Mouse (Mus musculus) T-helper 17 cell (primary cell): ENCODE data around the gene Usp54.

Experiments used
- in situ Hi-C, 2 experiments: fragments of 300-600 bp; cut with MboI, MseI; formaldehyde crosslinking; loops; 1 replicate in 1 of 2; 2 replicates in 1 of 2; pipeline ENCODE4 v1.15.1; 2025; ENCODE audit warnings: high pct_unique_total_duplicates in 2 of 2

The Usp54 gene

DNA sequence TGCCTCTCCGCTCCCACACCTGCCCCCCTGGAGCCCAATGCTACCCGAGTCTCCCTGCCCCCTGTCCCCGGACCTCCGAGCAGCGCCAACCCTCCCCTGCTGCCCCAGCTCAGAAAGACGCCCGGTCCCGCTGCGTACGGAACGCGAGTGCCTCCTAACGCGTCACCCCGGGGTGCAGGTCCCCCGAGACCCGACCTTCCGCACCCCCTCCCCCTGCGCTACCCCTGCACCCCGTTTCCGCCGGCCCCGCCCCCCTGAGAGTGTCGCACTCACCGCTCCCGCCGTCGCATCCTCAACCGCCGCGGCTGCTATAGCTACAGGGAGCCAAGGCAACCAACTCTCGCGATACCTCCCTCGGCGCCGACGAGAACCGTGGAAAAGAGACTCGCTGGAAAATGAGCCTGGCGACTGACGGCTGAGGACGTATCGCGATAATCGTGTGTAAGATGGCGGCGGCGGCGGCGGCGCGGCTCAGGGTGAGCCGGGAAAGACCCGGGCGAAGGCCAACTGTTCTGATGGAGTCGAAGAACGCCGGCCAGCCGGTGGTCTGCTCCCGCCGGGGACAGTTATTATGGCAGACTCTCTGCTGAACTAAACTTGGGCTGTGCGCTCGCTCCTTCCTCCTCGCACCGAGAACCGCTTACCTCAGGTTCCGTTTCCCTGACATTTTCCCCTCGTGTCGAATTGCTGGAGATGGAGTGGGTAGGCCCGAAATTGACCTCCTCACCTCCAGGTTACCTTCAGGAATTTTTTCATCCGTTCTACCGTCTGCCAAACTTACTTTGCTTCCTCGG, at the start of gene Usp54:
Usp54 (minus strand) TSS at position 420 of the 794 bp plus-strand sequence.
- in situ Hi-C loops: no loop called here

- in situ Hi-C loops: no loop called here
These were observed 48.1 kb upstream of the Usp54 start for GRCm38 (mm10) chr14:20689009-20689408.

DNA sequence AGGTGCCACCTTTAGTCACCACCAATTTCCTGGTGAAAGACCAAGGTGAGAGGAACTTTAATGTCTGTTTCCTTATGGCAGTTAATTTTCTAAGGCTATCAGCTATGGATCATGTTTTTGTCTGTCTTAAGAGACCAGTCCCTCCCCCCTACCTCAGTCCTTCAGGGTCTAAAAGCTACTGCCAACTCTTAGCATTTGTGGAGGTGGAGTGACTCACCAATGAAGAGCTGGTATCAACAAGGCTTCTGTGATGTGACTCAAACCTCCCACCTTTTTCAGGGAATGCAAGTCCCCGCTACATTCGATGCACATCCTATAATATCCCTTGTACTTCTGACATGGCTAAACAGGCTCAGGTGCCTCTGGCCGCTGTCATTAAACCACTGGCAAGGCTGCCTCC, 45.7 kb upstream of the Usp54 start:
- in situ Hi-C loops: no loop called here

- in situ Hi-C loops: no loop called here
These were observed 41.6 kb upstream of the Usp54 start for GRCm38 (mm10) chr14:20682498-20682897.

DNA sequence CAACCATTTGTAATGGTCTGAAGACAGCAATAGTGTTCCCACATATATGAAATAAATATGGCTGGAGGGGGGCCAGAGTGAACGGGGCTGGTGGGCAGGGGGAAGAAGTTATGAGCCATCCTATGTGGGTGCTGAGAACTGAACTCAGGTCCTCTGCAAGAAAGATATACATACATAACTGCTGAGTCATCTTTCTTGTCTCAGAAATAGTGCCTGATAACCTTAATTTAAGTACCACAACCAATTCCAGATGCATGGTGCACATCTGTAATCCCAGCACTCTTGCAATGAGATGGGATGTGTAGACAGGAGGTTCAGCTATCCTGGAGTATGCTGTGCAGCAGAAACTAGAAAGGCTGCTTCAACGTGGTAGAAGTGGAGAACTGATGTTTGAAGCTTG, 40.9 kb upstream of the Usp54 start:
- in situ Hi-C loops: no loop called here

GRCm38 (mm10) chr14:20677906-20678305, 37.0 kb upstream of the Usp54 start:
- in situ Hi-C loops: no loop called here

DNA sequence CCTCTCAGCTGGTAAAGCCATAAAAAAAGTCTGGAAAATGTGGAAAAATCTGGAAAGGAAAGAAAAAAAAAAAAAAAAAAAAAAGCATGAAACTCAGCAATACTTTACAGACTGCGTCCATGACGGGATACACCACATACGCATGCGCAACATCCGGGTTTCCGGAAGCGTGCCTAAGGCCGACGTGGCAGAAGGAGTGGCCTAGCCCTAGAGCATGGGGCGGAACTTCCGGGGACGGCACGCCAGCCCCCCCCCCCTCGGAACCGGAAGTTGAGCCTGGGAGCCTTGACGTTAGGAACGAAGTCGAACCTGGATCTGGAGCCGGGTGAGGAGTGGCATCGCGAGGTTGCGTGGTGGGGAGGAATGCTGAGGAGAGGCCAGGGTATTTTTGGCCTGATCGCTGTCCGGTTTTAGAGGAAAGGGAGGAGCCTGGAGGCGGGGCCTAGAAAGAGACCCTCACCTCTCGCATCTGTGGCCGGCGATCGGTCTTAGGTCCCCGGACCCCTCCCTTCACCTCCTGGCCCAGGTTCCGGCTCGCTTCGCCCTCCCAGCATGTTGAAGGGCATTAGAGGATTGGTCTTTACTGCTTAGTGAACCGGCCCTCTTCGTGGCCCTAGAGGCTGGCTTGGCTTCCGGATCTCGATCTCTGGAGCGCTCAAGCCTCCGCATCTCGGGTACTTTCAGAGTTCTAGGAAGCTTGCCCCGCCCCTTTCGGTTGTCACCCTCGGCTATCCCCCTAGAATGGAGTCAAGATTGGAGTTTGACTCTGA, 33.4 kb upstream of the Usp54 start, which contains the start of gene Sec24c:
Sec24c (plus strand) TSS at position 245 of the 770 bp plus-strand sequence.
- in situ Hi-C loops: no loop called here

DNA sequence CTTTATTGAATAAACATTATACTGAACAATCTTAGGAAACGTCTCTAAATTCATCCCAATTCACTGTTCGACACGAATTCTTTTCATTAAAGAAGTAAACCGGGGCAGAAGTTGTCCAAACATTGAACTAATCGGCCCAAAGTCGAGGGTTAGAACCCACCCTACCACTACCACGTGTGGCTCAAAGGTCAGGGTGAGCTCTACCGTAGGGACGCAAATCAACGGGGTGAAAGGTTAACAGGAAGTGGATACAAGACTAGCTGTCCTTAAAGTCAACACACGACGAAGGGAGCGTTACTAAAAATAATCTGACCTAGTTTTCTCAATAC, 32.8 kb upstream of the Usp54 start:
- in situ Hi-C loops: no loop called here

- in situ Hi-C loops: no loop called here
These were observed 32.1 kb upstream of the Usp54 start for GRCm38 (mm10) chr14:20672990-20673389.

DNA sequence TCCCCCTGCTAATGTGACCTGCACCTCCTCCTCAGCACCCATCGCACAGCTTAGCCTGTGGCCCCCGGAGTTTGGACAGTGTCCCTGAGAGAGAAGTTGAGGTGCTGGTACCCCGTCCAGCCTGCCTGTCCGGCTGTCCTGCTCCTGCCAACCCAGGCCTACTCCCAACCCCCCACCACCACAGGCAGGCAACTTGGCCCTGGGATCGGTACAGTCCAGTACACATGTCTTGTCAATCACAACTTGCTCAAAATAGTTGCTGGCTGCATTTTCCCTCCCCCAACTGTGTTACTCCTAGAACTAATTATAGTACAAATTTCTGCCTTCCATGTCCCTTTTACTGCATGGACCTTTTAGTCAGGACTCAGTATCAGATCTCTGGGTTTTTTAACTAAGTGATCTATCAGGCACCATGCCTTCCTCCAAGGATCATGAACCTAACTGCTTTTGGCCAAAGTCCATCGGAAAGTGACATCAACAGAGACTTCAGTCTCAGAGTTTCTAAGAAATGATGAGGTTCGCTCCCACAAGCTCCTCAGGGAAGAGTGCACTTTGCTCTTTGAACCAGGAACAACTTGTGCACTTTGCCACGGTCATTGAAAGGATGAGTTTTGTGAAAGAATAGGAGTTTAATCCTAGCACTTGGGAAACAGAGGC, 27.4 kb upstream of the Usp54 start, which contains the start of gene Synpo2l:
Synpo2l (minus strand) TSS at position 201 of the 657 bp plus-strand sequence.
- in situ Hi-C loops: no loop called here

- in situ Hi-C loops: no loop called here
These were observed 26.6 kb upstream of the Usp54 start for GRCm38 (mm10) chr14:20667469-20667868.

- in situ Hi-C loops: no loop called here
These were observed 23.6 kb upstream of the Usp54 start for GRCm38 (mm10) chr14:20664436-20664835.

- in situ Hi-C loops: no loop called here
These were observed 22.7 kb upstream of the Usp54 start for GRCm38 (mm10) chr14:20663601-20664000.

GRCm38 (mm10) chr14:20662740-20663139, 21.9 kb upstream of the Usp54 start:
- in situ Hi-C loops: no loop called here

DNA sequence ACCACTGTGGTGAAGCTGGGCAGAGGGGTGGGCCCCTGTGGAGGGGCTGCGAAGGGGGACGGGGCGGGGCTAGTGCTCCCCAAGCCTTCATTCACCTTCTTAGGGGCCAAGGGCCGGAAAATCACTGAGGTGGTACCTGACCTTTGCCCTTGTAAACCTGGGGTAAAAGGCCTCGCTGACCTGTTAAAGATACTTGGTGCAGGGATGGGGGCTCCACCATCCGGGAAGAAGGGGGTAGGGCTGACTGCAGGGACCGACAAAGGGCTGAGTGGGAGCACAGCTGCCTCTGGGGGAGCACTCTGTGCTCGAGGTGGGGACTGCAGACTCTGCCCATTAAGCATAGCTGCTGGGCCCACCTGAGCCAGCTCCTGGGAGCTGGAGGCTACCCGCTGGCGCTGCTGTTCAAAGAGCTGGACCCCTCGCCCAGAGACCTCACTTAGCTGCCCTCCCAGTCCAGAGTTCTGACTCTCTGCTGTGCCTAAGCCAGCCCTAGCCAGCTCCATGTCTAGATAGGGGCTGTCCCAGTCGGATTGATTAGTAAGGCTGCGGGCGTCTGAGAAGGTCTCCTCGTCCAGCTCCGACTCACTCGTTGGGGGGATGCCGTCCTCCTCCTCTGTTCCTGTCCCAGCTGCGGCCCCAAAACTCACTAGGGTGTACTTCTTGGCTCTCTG, 20.9 kb upstream of the Usp54 start:
- in situ Hi-C loops: no loop called here

GRCm38 (mm10) chr14:20660827-20661660, 20.2 kb upstream of the Usp54 start:
- in situ Hi-C loops: no loop called here

DNA sequence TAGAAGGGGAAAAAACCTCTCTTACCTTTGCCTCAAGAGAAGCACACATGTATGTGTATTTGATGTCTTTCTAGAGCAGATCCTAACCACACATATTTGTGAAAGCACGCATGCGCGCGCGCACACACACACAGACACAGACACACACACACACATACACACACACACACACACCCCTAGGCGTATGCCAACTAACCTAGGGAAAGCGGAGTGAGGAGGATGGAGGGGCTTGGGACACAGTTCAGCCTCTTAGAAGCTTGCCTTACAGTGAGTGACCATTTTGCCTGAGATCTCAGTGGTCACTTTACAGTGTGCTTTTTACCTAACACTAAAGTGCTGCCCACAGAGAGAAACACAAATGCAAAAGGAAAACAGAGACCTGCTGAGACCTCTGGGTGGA, 18.8 kb upstream of the Usp54 start:
- in situ Hi-C loops: loop anchor here (5.0 kb wide), 1 partner anchor 82 kb away; no protein-coding TSS in a partner anchor

GRCm38 (mm10) chr14:20658902-20659301, 18.0 kb upstream of the Usp54 start:
- in situ Hi-C loops: loop anchor here (5.0 kb wide), 1 partner anchor 82 kb away; no protein-coding TSS in a partner anchor

- in situ Hi-C loops: loop anchor here (5.0 kb wide), 1 partner anchor 81 kb away; no protein-coding TSS in a partner anchor
These were observed 17.5 kb upstream of the Usp54 start for GRCm38 (mm10) chr14:20658326-20658725.

- in situ Hi-C loops: loop anchor here (5.0 kb wide), 1 partner anchor 79 kb away; no protein-coding TSS in a partner anchor
These were observed 15.5 kb upstream of the Usp54 start, which contains the start of gene Myoz1 for GRCm38 (mm10) chr14:20656361-20656760. Myoz1 (minus strand) TSS chr14:20656540.
